Mouse (Mus musculus): ENCODE measurements around the gene Tcte3. TPM values are rescaled to one million over a fixed set of nuclear protein-coding genes. Genes with fewer than 3 reads are reported as not detected.

Gene Tcte3
- total RNA-seq (2023) = 1.5 TPM in 1 of 2 replicates, not detected in the other

DNA sequence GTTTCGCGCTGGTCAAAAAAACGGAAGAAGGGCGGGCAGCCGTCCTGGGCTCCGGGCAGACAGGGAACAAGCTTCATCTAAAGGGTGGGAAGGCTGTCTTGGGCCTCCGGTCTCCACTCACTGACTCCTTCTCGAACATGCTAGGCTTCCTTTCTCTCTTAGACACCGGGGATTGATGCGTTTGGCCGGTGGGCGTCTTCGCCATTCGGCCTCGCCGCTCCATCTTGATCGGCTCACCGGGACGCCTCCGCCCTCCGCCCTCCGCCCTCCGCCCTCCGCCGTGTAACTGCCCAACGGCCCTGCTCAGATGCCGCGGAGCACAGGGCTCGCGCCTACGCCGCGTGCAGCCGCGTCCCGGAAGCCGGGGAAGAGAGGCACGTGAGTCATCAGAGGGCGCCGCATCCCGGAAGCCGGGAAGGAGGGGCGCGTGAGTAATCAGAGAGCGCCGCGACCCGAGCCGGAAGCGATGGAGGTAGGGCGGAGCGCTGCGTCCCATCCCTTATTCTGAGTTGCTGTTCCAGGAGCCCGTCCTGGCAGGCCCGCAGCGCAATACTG lies at the start of gene Tcte3, which contains the start of the genes Ermard and Gm3448:
Gene Tcte3, minus strand, starts transcription at position 314 of the 555 bp plus-strand sequence.
Gene Ermard, plus strand, starts transcription at position 34 of the 555 bp plus-strand sequence.
Gene Gm3448, minus strand, starts transcription at position 363 of the 555 bp plus-strand sequence.

GRCm38 (mm10) chr17:15009706-15010413 lies 31.4 kb downstream of the Tcte3 start, which contains the start of gene Gm3435:
TSS of gene Gm3435 (plus strand) at chr17:15010176.

DNA sequence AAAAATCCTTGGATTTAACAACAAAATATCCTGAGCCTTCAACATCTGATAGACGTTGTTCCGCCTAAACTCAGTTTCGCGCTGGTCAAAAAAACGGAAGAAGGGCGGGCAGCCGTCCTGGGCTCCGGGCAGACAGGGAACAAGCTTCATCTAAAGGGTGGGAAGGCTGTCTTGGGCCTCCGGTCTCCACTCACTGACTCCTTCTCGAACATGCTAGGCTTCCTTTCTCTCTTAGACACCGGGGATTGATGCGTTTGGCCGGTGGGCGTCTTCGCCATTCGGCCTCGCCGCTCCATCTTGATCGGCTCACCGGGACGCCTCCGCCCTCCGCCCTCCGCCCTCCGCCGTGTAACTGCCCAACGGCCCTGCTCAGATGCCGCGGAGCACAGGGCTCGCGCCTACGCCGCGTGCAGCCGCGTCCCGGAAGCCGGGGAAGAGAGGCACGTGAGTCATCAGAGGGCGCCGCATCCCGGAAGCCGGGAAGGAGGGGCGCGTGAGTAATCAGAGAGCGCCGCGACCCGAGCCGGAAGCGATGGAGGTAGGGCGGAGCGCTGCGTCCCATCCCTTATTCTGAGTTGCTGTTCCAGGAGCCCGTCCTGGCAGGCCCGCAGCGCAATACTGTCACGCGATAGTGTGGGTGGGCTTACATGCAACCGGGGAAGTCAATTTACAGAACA lies 62.8 kb downstream of the Tcte3 start, which contains the start of the genes 9030025P20Rik and Gm3417:
Gene 9030025P20Rik, plus strand, starts transcription at position 107 of the 677 bp plus-strand sequence.
Gene Gm3417, minus strand, starts transcription at position 429 of the 677 bp plus-strand sequence.

Other genes starting within 250 kb of the Tcte3 start
- gene Wdr27, start 98.3 kb downstream of the Tcte3 start, total RNA-seq (2023) = not detected in 2 replicates
- gene 1600012H06Rik, start 98.3 kb downstream of the Tcte3 start, total RNA-seq (2023) = 20.8 and 23.1 TPM in 2 replicates
- 33.9 and 44.3 TPM in 2 replicates for gene Phf10, start 80.2 kb downstream of the Tcte3 start, total RNA-seq (2023)
- 15.9 and 19.9 TPM in 2 replicates for gene 9030025P20Rik, start 63.0 kb downstream of the Tcte3 start, total RNA-seq (2023)
- not detected in 2 replicates for gene Gm3417, start 62.7 kb downstream of the Tcte3 start, total RNA-seq (2023)
- gene Gm3435, start 31.3 kb downstream of the Tcte3 start, total RNA-seq (2023) = 3.9 and 7.4 TPM in 2 replicates
- gene Ermard, start 280 bp downstream of the Tcte3 start, total RNA-seq (2023) = 74.1 and 127 TPM in 2 replicates
- gene Gm3448, start within 50 bp of the Tcte3 start, total RNA-seq (2023) = 3.4 and 4.5 TPM in 2 replicates

Data from neutrophil, adult 65 days (primary cell).